Mouse (Mus musculus) E14TG2a.4 (cell line): Measurements from ENCODE around the gene Ehbp1l1.

Experiments
- CTCF ChIP-seq: conservative IDR thresholded peaks from 2 replicates; pipeline ENCODE4 v1.5.1; 2014; ENCODE audit warnings: low read length
- NANOG ChIP-seq: IDR thresholded peaks from 2 replicates; pipeline ENCODE4 v1.6.1; 2014; ENCODE audit warnings: borderline replicate concordance, low read length, mixed read lengths
- POU5F1 ChIP-seq: IDR thresholded peaks from 2 replicates; pipeline ENCODE4 v1.6.1; 2014; ENCODE audit warnings: low read length, borderline replicate concordance

- TF ChIP-seq CTCF, result no peak
- TF ChIP-seq NANOG, result no peak
- TF ChIP-seq POU5F1, result no peak
These were observed 3.3 kb upstream of the Ehbp1l1 start, which contains the start of gene Fam89b for GRCm38 (mm10) chr19:5729444-5729815.
